Mouse (Mus musculus) thymus, postnatal 0 days (tissue): ENCODE data around the gene Gmpr. TPM values are rescaled to one million over a fixed set of nuclear protein-coding genes. Genes with fewer than 3 reads are reported as not detected.
"Not testable (repeated sequence)": the region's sequence is repeated elsewhere in the genome, so short reads cannot be mapped to it uniquely, and the experiment has no call there.

Source experiments
- DNase-seq: peaks from one replicate; pipeline ENCODE4 v3.0.0-alpha.2; 2015; ENCODE audit warnings: low spot score
- polyA plus RNA-seq: library from polyadenylated mRNA; unstranded; fragments of >200 nt; fragmentation: Nextera tagmentation; extraction: Ambion mirVana; gene quantifications from 2 replicates; pipeline ENCODE4 v1.2.1, GENCODE M21; 2015

The Gmpr gene
- 78.0 and 79.1 TPM in 2 replicates for polyA plus RNA-seq

DNA sequence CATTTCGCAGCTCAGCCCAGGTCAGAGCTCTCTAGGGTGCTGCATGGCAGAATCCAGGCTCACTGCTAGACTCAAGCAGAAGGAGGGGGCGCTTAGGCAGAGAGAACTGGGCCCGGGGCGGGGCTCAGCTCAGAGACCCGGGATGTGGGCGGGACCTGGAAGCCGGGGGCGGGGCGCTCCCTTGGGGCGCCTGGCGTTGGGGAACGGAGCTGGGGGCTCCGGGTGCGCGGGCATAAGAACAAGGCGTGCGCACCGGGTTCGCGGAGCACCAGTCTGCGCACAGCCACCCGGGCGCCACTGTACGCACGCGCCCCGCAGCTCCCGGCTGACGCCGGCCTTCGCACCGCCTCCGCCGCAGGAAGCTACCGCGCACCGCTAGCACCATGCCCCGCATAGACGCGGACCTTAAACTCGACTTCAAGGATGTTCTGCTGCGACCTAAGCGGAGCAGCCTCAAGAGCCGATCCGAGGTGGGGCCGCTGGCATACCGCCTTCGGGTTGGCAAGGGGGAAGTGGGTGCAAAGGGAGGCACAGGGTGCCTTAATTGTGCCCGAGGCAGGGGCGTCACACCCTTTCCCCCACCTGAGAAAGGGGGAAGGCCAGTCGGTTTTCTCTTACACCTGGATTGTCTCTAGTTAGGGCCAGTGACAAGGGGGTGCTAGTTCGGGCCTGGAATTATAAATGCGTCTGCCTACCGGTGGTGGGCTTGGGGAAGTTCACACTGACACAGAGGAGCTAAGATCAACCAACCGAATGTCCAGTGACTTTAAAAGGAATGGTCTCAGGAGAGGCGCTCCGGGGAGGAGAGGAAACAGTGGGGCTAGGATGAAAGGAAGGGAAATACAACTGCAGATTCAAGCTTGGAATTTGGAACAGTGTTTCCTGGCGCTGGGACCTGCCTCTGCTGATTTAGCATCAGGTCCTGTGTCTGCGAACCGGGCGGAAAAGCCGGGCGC lies at the start of gene Gmpr:
Gene Gmpr, plus strand, starts transcription at position 171 of the 956 bp plus-strand sequence.
- DNase-seq = peak; percentile 85

DNA sequence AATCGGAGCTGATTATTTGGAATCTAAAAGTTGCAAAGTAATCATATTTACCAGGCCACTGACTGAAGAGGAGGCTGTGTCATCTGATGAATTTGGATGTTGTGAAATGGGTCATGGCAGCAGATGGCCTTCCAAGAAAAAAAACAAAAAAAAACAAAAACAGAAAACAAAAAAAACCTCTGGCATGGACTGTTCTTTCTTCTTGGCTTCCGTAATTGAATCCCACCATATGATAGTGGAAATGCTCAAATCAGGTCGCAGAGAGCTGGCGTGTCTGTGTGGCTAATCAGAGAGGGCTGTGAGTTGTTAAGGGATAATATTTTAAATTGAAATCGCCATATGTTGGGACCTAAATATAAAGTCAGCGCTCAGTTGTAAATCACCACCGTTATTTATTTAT lies 49.8 kb upstream of the Gmpr start:
- DNase-seq = no peak

DNA sequence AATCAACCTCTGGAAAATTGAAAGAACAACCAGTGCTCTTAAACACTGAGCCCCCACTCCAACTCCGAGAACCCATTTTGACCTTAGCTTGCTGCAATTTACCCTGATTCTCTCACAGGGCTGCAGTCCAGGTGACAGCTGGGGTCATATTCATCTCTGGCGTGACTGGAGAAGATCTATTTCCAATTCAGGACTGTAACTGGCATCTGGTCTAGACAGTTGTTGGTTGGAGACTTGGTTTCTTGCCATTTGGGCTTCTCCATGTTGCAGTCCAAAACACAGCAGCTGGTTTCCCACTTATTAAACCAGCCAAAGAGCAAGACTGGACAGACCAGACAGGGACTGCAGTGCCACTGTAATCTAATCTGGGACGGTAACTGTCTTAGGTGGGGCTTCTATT lies 47.1 kb upstream of the Gmpr start:
- DNase-seq = no peak

DNA sequence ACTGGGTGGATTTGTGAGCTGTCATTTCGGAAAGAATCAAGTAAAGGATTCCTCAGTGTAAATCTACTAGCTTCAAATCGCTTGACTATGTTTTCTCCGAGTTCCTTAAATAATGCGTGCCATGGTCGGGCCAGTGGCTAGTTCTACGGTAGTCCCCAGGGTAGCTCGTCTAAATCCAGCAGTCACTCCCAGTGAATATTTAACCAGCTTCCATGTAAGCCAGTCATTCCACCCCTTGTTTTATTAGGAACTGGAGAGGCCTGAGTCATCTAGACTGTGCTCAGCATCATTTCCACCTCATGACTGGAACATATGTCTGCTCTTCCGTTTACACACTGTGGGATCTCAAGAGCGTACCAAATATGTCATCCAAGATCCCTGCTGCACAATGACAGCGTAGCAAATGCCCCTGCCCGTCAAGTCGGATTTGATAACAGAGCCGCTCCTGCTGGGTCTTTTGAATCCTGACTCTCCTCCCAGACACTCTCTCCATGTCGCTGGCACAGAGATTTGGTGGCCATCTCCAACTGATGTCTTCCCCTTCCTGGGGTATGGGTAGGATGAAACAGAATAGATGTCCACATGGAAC lies 45.8 kb upstream of the Gmpr start:
- no peak for DNase-seq

DNA sequence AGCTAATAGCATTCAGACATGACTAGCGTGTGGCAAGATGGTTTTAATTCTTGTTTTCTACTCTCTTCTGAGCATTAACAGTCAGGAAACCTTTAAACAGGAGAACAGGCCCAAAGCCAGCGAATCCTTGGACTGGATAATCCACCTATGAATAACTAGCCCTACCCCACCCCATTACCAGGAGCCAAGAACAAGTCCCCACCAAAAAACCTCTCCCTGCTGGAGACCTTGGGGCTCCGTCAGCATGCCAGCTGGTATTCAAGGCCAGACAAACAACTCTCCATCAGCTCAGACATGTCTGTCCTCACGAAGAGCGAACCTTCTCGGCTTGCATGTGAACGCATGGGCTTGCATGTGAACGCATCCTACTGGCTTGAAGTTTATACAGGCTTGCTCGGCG lies 41.6 kb upstream of the Gmpr start:
- DNase-seq = no peak

DNA sequence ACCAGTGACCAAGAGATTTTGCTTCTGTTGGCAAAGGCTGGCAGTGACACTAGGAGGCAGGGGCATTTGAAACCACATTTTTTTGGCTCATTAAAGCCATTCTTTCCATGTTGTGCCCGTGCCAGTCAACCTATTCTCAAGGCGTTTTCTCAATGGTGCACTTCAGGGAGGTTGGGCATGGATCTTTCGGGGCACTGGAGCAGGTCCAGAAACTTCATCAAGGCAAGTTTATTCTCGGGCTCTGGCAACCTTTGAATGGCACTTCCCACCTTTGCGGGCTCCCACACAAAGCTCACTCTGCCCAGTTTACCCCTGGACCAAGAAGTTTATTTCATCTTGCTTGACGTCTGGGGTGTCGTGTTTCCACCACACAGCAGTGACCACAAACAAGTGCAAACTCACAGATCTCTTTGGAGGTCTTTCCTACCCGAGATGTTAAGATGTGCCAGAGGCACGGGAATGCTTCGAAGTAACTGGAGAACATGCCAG lies 41.2 kb upstream of the Gmpr start:
- no peak for DNase-seq

DNA sequence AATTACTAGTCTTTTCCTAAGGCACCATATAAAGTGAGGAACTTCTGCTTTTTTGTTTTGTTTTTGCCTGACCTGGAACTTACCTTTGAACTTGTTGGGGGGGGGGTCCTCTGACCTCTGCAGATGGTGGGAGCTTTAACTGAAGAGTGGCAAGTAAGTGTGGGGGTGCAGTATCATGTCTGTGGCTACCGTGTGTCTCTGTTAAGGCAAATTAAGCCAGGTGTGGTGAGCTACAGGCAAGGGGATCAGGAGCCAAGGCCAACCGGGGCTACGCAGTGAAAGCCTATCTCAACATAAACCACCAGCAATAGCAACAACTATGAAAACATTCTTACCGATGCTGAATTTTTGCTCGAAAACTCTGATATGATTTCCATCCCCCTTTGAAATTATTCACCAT lies 38.5 kb upstream of the Gmpr start:
- DNase-seq = no peak

DNA sequence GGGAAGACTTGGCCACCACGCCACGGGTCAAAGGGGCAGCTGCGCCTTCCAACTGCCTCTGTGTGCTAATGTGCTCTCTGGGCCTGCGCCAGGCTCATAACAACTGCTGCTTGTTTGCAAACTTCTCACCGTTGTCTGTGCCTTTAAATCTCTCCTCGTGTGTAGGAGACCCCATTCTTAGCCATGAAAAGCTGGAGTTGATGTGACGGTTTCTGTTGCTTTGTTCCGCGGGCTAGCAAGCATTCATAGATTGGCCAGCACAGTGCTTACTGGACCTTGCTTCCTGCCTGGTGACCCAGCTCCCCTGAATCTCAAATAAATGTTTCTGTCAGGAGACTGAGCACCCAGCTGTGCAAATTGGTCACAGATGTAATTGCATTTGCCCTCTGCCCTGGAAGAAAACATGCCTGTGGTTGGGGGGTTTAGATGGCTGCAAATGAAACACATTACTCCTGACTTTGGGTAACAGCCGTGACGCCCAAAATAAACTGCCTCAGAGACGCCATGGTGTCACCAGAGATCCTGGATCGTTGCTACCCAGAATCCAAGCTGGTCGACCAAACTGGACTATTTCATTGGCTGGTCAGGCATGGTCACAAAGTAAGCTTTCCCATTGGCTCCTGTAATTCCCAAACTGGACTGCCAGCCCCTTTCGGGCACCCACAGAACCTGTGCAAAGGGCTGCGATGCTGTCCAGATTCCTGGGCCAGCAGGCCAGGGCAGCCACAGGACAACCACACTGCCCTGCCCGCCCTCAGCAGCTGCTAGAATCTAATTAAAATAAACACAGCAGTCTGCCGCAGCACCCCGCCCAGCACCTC lies 37.6 kb upstream of the Gmpr start:
- no peak for DNase-seq

DNA sequence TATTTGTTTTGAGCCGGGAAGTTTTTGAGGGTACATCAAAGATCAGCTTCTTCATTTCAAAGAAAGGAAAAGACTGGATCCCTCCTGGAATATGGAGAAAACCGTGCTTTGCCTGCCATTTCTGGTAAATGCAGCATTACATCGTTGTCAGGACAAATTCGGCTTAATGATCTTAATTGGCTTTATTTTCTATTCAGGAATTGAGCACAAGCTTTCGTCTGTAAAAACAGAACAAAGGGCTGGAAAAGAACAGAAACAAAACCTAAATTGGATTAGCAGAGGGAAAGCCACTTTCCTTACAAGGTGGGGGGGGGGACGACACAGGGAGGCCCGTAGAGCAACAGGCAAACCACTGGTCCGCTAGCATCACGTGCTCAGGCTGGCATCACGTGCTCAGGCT lies 33.9 kb upstream of the Gmpr start:
- DNase-seq = no peak

DNA sequence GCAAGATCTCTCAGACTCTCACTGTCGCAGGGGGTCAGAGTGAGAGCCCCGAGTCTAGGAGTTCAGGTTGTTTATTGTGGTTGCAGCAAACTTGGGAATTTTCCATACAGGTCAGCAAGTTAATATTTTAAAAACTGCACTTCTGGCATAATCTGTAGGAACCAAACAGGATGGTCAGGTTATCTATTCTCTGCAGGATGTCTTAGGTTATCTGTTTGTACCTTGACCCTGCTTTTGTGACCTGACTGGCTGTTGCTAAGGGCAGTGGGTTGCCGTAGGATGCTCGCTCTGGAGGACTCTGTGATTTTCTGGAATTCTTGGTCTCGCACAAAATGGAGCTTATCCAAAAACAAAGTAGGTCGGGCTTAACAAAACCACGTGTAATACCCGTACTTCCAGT lies 31.9 kb upstream of the Gmpr start:
- no peak for DNase-seq

DNA sequence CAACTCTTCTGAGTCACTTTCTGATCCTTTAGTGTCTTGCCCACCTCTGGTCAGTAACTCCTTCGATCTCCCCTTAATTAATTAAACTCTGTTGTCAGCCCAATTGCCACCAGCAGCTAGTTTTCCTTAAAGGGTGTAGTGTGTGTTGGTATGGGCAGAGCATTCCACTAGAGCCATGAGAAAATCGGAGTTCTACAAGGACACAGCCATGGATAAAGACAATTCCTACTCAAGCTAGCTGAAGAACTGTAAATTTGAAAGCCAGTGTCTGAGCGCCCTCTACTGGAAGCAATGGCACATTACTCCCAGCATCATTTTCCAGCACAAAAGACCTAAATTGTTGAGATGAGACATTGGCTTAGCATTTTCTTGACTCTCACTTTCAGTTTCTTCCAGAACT lies 30.1 kb upstream of the Gmpr start:
- DNase-seq = peak; percentile 77

DNA sequence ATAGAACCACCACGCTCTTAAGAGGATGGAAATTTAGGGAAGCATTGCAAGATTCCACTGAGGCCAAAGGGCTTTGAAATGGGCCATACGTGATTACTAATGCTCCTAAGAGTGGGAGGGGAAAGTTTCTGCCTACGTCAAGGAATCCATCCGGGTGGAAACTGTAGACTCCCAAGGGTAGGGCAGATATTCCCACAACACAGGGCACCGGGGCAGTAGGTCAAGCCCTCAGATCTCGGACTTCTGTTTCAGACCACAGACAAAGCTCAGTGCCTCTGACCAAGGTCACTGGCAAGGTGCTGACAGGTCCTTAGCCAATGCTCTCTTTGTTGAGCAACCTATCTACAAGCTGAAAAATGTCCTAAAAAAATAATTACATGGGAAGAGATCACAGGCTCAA lies 27.3 kb upstream of the Gmpr start:
- no peak for DNase-seq

DNA sequence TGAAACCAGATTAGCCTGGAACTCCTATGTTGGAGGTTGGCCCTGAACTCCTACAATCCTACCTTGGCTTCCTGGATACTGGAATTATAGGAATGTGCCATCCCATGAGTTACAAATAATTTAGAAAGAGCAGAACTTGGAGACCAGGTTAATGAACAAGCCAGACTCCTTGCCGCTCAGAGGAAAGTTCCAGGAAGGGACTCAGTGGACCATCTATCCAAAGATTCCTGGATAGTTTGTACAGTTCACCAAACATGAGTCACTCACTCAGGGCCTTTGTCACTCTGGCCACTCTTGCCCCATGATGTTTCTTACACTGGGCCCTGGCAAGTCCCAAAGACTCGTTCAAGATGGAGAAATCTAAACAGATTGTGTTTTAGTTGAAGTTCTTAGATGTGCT lies 24.0 kb upstream of the Gmpr start:
- no peak for DNase-seq

DNA sequence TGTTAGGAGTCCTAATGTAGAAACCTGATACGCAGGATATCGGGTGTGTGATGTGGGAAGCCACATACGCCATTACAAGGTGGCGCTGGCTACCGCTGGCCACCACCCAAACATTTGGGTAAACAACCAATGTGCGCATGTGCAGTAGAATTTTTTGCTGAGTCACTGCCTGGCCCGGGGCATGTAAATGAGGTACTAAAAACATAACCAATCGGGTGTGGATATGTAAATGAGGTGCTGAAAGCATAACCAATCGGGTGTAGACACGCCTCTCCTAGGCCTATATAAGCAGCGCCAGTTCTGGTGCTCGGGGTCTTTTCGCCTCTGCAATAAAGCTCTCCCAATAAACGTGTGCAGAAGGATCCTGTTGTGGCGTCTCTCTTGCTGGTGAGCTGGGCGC lies 23.3 kb upstream of the Gmpr start:
- DNase-seq = not testable (repeated sequence)

DNA sequence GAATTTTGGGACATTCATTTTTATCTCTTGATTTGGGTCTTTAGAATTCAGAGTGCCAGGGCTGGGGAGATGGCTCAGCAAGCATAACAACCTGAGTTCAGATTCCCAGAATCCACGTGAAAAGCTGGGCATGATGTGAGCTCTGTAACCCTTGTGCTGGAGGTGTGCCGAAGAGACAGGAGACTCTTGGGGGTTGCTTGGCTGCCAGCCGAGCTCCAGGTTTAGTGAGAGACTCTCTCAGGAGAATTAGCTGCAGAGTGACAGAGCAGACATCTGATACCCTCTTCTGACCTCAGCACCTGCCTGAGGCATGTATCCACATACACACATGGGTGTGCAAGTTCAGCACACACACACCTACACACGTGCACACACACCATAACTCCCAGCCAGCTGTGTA lies 21.6 kb upstream of the Gmpr start:
- no peak for DNase-seq

DNA sequence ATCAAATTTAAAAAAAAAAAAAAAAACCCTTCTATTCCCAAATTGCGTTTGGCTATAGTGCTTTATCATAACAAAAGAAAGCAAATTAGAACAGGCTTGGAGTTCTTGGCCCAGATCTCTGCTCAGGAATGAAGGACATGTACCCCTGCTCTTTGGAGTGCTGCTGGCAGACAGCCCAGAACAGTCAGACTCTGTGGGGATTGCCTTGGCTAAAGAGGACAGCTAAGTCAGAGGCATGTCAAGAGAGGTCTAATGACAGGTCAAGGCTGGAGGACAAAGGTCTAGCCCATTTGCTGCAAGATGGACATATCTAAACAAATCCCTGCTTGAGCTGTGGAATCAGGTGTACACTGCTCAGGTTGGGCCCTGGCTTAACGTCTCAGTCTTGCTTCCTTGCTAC lies 20.6 kb upstream of the Gmpr start:
- DNase-seq = no peak

DNA sequence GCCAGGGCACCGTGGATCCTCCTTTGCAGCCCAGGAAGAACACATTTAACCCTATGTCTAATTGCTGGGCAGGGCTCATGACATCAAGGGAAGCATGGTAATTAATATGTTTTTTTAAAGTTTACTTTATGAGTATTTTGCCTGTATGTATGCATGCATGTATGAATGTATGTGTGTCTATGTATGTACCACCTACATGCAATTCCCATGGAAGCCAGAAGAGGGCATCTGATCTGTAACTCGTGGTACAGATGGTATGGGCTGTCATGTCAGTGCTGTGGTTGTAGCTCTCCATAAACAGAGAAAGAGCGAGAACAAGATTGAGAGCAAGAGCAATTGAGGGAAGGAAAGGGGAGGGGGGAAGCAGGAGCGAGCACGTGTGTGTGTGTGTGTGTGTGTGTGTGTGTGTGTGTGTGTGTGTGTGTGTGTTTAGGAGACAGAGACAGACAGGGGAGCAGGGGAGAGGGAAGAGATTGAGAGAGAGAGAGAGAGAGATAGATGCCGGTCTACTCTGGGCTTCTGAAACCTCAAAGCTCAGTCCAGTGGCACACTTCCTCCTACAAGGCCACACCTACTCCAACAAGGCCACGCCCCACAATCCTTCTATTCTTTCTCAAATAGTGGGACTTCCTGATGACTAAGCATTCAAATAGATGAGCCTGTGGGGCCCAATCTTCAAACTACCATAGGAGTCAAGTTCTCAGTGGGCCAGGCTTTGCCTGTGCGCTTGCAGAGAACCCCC lies 15.1 kb upstream of the Gmpr start:
- no peak for DNase-seq

DNA sequence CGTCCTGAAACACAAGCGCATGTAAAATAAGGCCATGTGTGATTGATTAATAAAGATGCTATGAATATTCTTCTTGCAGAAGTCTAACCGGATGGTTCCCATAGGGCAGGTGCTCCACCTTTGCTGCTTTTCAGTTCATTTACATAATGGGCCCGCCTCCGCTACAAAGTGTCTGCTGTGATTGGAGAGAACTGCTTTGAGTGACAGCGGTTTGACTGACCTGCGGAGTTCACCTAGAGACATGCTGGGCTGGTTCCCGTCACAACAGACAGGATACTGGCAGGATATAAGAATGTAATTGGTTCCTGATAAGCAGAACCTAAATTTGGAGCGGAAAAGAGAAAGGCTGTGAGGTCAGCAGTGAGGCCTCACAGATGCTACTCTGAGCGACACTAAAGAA lies 13.4 kb upstream of the Gmpr start:
- DNase-seq = no peak

DNA sequence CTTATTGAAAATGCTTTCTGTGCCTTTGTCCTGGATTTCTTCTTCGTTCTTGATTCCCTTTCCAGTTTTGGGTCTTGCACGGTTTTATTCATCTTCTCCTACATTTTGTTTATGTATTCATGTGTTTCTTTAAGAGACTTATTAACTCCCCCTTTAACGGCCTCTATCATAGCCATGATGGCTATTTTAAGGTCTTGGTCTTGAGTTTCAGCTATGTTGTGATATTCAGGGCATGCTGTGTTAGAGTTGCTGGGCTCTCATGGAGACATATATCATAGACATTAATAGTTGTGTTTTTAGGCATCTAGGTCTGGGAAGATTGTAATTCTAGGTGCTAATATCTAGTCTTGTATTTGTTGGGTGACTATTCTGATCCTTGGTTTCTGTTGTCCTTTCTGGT lies 8.6 kb upstream of the Gmpr start:
- DNase-seq = no peak

DNA sequence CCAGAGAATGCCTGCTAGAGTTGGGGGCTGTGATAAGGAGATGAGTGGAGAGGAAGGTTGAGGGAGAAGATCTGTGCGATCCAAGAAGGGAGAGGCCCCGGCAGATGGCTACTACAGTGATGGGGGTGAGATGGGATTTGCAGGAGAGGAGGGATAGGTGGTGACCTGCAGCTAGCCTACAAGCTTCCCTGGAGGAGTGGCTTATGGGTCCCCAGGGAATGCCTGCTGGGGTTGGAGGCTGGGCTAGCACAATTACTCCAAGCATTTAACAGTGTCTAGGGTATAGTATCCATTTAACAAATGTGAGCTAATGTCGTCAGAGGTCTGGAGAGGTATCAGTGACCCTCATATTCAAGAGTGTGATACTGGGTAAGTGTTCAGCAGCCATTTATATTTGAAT lies 7.9 kb upstream of the Gmpr start:
- DNase-seq = no peak

DNA sequence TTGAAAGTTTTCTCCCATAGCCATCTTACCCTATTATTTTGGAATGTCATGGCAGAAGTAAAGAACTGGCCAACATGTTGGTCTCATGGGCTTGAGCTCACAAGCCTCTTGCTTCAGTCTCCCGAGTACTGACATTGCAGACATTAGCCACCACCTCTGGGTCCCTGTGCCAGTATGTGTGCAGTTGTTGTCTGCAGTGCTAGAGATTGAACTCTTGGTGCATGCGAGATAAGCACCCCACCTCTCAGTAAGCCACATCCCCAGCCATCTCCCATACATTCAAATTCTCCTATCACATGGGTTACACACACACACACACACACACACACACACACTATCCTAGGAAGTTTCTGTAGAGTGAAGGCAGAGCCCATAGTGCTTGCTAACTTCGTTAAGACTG lies 7.3 kb upstream of the Gmpr start:
- no peak for DNase-seq
